Mouse (Mus musculus) spleen, adult 2 months (tissue): Measurements from ENCODE around the gene Itgb5.

Experiments
- CTCF ChIP-seq: fragments of 200-500 bp; IDR thresholded peaks from 2 replicates; pipeline ENCODE4 v1.5.1; 2011; ENCODE audit warnings: mild to moderate bottlenecking, inconsistent platforms; ENCODE audit not compliant: insufficient read depth, insufficient read length, insufficient replicate concordance; ENCODE audit errors: extremely low read depth
- POLR2A ChIP-seq: fragments of 200-500 bp; IDR thresholded peaks from 2 replicates; pipeline ENCODE4 v1.6.1; 2011; ENCODE audit warnings: low read depth, low read length, inconsistent platforms

- TF ChIP-seq CTCF, result no peak
- no peak for TF ChIP-seq POLR2A
Measured at GRCm38 (mm10) chr16:33885671-33886328, 56.3 kb downstream of the Itgb5 start.
